Comparison of ENCODE assay signal across 8 mouse cellular contexts in the genomic region with DNA sequence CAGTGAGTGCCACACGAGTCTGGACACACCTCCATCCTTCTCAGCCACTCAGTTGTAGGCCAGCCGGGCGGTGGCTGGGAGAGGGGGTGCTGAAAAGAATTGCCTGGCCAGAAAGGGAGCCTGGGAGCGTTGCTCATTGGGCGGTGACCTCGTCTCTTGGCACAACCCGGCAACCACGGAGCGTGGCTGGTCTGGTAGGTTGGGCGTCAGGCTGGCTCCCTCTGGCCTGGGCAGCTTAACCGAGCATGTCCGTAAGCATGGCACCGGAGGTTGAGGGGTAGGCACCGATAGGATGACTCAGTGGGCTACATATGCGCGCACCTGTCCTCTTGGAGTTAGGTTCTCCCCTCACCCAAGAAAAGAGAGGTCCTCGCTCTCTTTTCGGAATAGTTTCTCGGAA. TPM values are rescaled to one million over a fixed set of nuclear protein-coding genes. Genes with fewer than 3 reads are reported as not detected.
DNase-seq lines count a peak whose midpoint lies in the region; ATAC-seq and TF ChIP-seq lines count a peak whose summit lies in the region.

No protein-coding gene starts in this region.

- DNase-seq in 3T3-L1 (ENCODE audit: low read depth, low spot score) = peak; percentile 96
- peak; percentile 88 to 89 for DNase-seq in adrenal gland, postnatal 36 days
- peak; percentile 90 for DNase-seq in kidney, postnatal 14 days
- no peak for DNase-seq in liver, embryonic 14.5 days (ENCODE audit: low read depth in 3 of 3, low spot score in 3 of 3)
- peak; percentile 79 to 80 for DNase-seq in urinary bladder, postnatal 4 days (ENCODE audit: low spot score in 2 of 2)

- peak overlapping the region; percentile 89 to 97 for H3K27ac ChIP-seq in heart, embryonic 14.5 days (replicated peaks in 1 of 2; ENCODE audit: control insufficient read depth in 1 of 2, insufficient read depth in 1 of 2, low read depth in 2 of 2, low read length in 2 of 2)
- H3K27ac ChIP-seq in liver, embryonic 14.5 days = no peak overlapping the region
- peak overlapping the region; percentile 91 for H3K27ac ChIP-seq in olfactory bulb, adult 2 months (ENCODE audit: insufficient read depth, low read depth, low read length)

- 2% methylated on average over 19 of the region's 19 CpGs for WGBS in heart, embryonic 14.5 days
- 9% methylated on average over 19 of the region's 19 CpGs for WGBS in liver, embryonic 14.5 days (ENCODE audit: insufficient replicate concordance)
- WGBS in olfactory bulb, adult 2 months = 2% methylated on average over 19 of the region's 19 CpGs

- TF ChIP-seq CTCF in liver, embryonic 14.5 days (IDR thresholded peaks at IDR 0.05; ENCODE audit: low read depth) = no peak
- no peak for TF ChIP-seq CTCF in olfactory bulb, adult 2 months (IDR thresholded peaks at IDR 0.05; ENCODE audit: insufficient read depth, low read depth, low read length)

- no peaks in the 10 kb centered on the region for H3K27me3 ChIP-seq in heart, embryonic 14.5 days (ENCODE audit: control insufficient read depth, insufficient read depth, low read length)
- peaks cover 75% of the 10 kb centered on the region for H3K27me3 ChIP-seq in liver, embryonic 14.5 days (ENCODE audit: control insufficient read depth, insufficient read depth, low read length)

- peak overlapping the region; percentile 72 for H3K4me2 ChIP-seq in heart, embryonic 14.5 days (ENCODE audit: low read length)
- peak overlapping the region; percentile 56 for H3K4me2 ChIP-seq in liver, embryonic 14.5 days (ENCODE audit: low read depth)

- peaks cover 12% of the 10 kb centered on the region for H3K36me3 ChIP-seq in heart, embryonic 14.5 days (ENCODE audit: control insufficient read depth, insufficient read depth, low read length)
- H3K36me3 ChIP-seq in liver, embryonic 14.5 days (replicated peaks; ENCODE audit: control insufficient read depth, insufficient read depth, low read depth) = no peaks in the 10 kb centered on the region

- peaks cover 34 to 40% of the 10 kb centered on the region in 2 experiments for H3K4me1 ChIP-seq in heart, embryonic 14.5 days (ENCODE audit: control insufficient read depth in 2 of 2, insufficient read depth in 2 of 2, low read length in 2 of 2)
- H3K4me1 ChIP-seq in liver, embryonic 14.5 days (replicated peaks; ENCODE audit: control insufficient read depth in 2 of 2, insufficient read depth in 2 of 2, low read length in 1 of 2) = peaks cover 0 to 2% of the 10 kb centered on the region in 2 experiments; a peak in 1 of 4 replicates
- H3K4me1 ChIP-seq in olfactory bulb, adult 2 months (ENCODE audit: control insufficient read depth, insufficient read depth, low read length) = peaks cover 46% of the 10 kb centered on the region

- peak overlapping the region; percentile 94 for H3K9ac ChIP-seq in heart, embryonic 14.5 days (ENCODE audit: low read length)
- H3K9ac ChIP-seq in liver, embryonic 14.5 days (replicated peaks) = no peak overlapping the region

- no peak for TF ChIP-seq EP300 in liver, embryonic 14.5 days (IDR thresholded peaks at IDR 0.05; ENCODE audit: low read depth)

- peaks cover 5% of the 10 kb centered on the region for H3K9me3 ChIP-seq in heart, embryonic 14.5 days (ENCODE audit: control insufficient read depth, low read length)
- H3K9me3 ChIP-seq in liver, embryonic 14.5 days (ENCODE audit: control insufficient read depth, low read length) = no peaks in the 10 kb centered on the region; the same call in 1 of the 2 replicates

- no peak; the same call in 1 of the 2 replicates for TF ChIP-seq POLR2A in olfactory bulb, adult 2 months (IDR thresholded peaks at IDR 0.05; ENCODE audit: insufficient read depth, low read depth, low read length)

- H3K4me3 ChIP-seq in heart, embryonic 14.5 days (ENCODE audit: control insufficient read depth in 1 of 2, insufficient read depth in 1 of 2, low read depth in 1 of 2, low read length in 2 of 2) = peak overlapping the region; percentile 69 to 89
- peak overlapping the region; percentile 10 to 49 for H3K4me3 ChIP-seq in liver, embryonic 14.5 days (ENCODE audit: insufficient read depth in 1 of 2, low read depth in 2 of 2, low read length in 2 of 2)
- peak overlapping the region; percentile 61 for H3K4me3 ChIP-seq in olfactory bulb, adult 2 months (ENCODE audit: insufficient read depth, low read depth, low read length)

- ATAC-seq in erythroblast, adult 5-6 weeks (replicated peaks; ENCODE audit: low FRiP score, poor library complexity, severe bottlenecking) = 0 out of 2 replicates have a peak, but pooled peaks have one; percentile 28
- peak; percentile 32 for ATAC-seq in heart, embryonic 14.5 days (ENCODE audit: insufficient number of reproducible peaks, insufficient read depth, low FRiP score, low read depth)
- peak; percentile 36; the same call in 1 of the 2 replicates for ATAC-seq in liver, embryonic 14.5 days (ENCODE audit: insufficient read depth)

RNA-seq across cellular contexts. Expression of gene Ddr1, which starts 4.5 kb away (rescaled TPM):
- 10 to 100 TPM; 43.4 to 48.8 TPM for total RNA-seq in adrenal gland, postnatal 36 days (2021)
- 0.21 TPM in 1 of 2 replicates, not detected in the other for total RNA-seq in erythroblast, adult 5-6 weeks (2015; ENCODE audit: low replicate concordance)
- not detected in 2 replicates for total RNA-seq in erythroblast, adult 5-6 weeks (2017; ENCODE audit: low replicate concordance)
- 75.7 and 75.8 TPM in 2 replicates for polyA plus RNA-seq in heart, embryonic 14.5 days (2014; fragmentation: Nextera tagmentation; extraction: Ambion mirVana)
- polyA plus RNA-seq in liver, embryonic 14.5 days (2012; rRNA removed) = 1.1 TPM in 2 replicates
- 1.6 and 1.7 TPM in 2 replicates for polyA plus RNA-seq in liver, embryonic 14.5 days (2014; fragmentation: Nextera tagmentation; extraction: Ambion mirVana)
- not detected in 2 replicates for polyA plus RNA-seq in olfactory bulb, adult 2 months (2012; ENCODE audit: insufficient read depth, insufficient read length, low replicate concordance, missing spikeins)

RNA-seq across cellular contexts. Expression of gene Gtf2h4, which starts 26.4 kb away (rescaled TPM):
- total RNA-seq in adrenal gland, postnatal 36 days (2021) = 10 to 100 TPM; 20.2 to 23.3 TPM
- total RNA-seq in erythroblast, adult 5-6 weeks (2015; ENCODE audit: low replicate concordance) = 3.3 and 5.6 TPM in 2 replicates
- total RNA-seq in erythroblast, adult 5-6 weeks (2017; ENCODE audit: low replicate concordance) = 2.6 and 9.8 TPM in 2 replicates
- 21.9 and 23.8 TPM in 2 replicates for polyA plus RNA-seq in heart, embryonic 14.5 days (2014; fragmentation: Nextera tagmentation; extraction: Ambion mirVana)
- 17.8 and 18.0 TPM in 2 replicates for polyA plus RNA-seq in liver, embryonic 14.5 days (2012; rRNA removed)
- 23.1 and 26.8 TPM in 2 replicates for polyA plus RNA-seq in liver, embryonic 14.5 days (2014; fragmentation: Nextera tagmentation; extraction: Ambion mirVana)
- polyA plus RNA-seq in olfactory bulb, adult 2 months (2012; ENCODE audit: insufficient read depth, insufficient read length, low replicate concordance, missing spikeins) = not detected in 2 replicates

RNA-seq across cellular contexts. Expression of gene Vars2, which starts 32.5 kb away (rescaled TPM):
- total RNA-seq in adrenal gland, postnatal 36 days (2021) = 10 to 100 TPM; 30.8 to 40.0 TPM
- 1.9 and 2.9 TPM in 2 replicates for total RNA-seq in erythroblast, adult 5-6 weeks (2015; ENCODE audit: low replicate concordance)
- 2.1 and 11.0 TPM in 2 replicates for total RNA-seq in erythroblast, adult 5-6 weeks (2017; ENCODE audit: low replicate concordance)
- 10.8 and 12.7 TPM in 2 replicates for polyA plus RNA-seq in heart, embryonic 14.5 days (2014; fragmentation: Nextera tagmentation; extraction: Ambion mirVana)
- 7.1 and 7.8 TPM in 2 replicates for polyA plus RNA-seq in liver, embryonic 14.5 days (2012; rRNA removed)
- polyA plus RNA-seq in liver, embryonic 14.5 days (2014; fragmentation: Nextera tagmentation; extraction: Ambion mirVana) = 4.0 and 5.8 TPM in 2 replicates
- polyA plus RNA-seq in olfactory bulb, adult 2 months (2012; ENCODE audit: insufficient read depth, insufficient read length, low replicate concordance, missing spikeins) = not detected in 2 replicates

RNA-seq across cellular contexts. Expression of gene Mucl3, which starts 56.4 kb away (rescaled TPM):
- total RNA-seq in adrenal gland, postnatal 36 days (2021) = not detected
- not detected in 2 replicates for total RNA-seq in erythroblast, adult 5-6 weeks (2015; ENCODE audit: low replicate concordance)
- 0.17 TPM in 1 of 2 replicates, not detected in the other for total RNA-seq in erythroblast, adult 5-6 weeks (2017; ENCODE audit: low replicate concordance)
- 0.09 TPM in 1 of 2 replicates, not detected in the other for polyA plus RNA-seq in heart, embryonic 14.5 days (2014; fragmentation: Nextera tagmentation; extraction: Ambion mirVana)
- polyA plus RNA-seq in liver, embryonic 14.5 days (2012; rRNA removed) = 0.02 TPM in 1 of 2 replicates, not detected in the other
- polyA plus RNA-seq in liver, embryonic 14.5 days (2014; fragmentation: Nextera tagmentation; extraction: Ambion mirVana) = not detected in 2 replicates
- polyA plus RNA-seq in olfactory bulb, adult 2 months (2012; ENCODE audit: insufficient read depth, insufficient read length, low replicate concordance, missing spikeins) = not detected in 2 replicates

Comparison
In these comparisons a context has a peak if more than half of its experiments do, and no peak if none do; other contexts are left out.
1. DNase-seq: peak in 3T3-L1 (single experiment), adrenal gland, postnatal 36 days (2 of 2), kidney, postnatal 14 days (single experiment) and urinary bladder, postnatal 4 days (2 of 2); none in liver, embryonic 14.5 days (0 of 3).
2. RNA of gene Gtf2h4, which starts 26.4 kb away (polyA plus RNA-seq): 21.9 to 23.8 TPM in heart, embryonic 14.5 days and 17.8 to 26.8 TPM in liver, embryonic 14.5 days; not detected in olfactory bulb, adult 2 months; every median in the first group is over 10 times any median in the second.
3. Peak in every context shown above with its lines, with median percentiles within 50 percentile points of each other: ATAC-seq and H3K4me3 ChIP-seq.